Mouse (Mus musculus): ENCODE results near the gene Tubal3. TPM values are rescaled to one million over a fixed set of nuclear protein-coding genes. Genes with fewer than 3 reads are reported as not detected.

The Tubal3 gene
- total RNA-seq, 1 experiment from 2014 or later: not detected

- no peak for DNase-seq
Observed at GRCm38 (mm10) chr13:3925632-3926031, 7.6 kb downstream of the Tubal3 start.

- DNase-seq: no peak
Observed at GRCm38 (mm10) chr13:3926046-3926445, 8.0 kb downstream of the Tubal3 start.

GRCm38 (mm10) chr13:3944699-3945098 lies 26.6 kb downstream of the Tubal3 start:
- no peak for DNase-seq

GRCm38 (mm10) chr13:3945249-3945648 lies 27.2 kb downstream of the Tubal3 start, which contains the start of gene Ucn3:
Ucn3 (minus strand) TSS chr13:3945349.
- DNase-seq: no peak

GRCm38 (mm10) chr13:3947267-3947666 lies 29.2 kb downstream of the Tubal3 start:
- DNase-seq: no peak

- DNase-seq: no peak
Observed at GRCm38 (mm10) chr13:3949477-3949876, 31.4 kb downstream of the Tubal3 start.

GRCm38 (mm10) chr13:3951198-3951914 lies 33.3 kb downstream of the Tubal3 start:
- no peak for DNase-seq

GRCm38 (mm10) chr13:3968849-3969248 lies 50.8 kb downstream of the Tubal3 start:
- DNase-seq: no peak

Small RNA genes within 50 kb of the gene (microRNA-seq; reads per million reads assigned to microRNA genes)
- 0 reads per million in 2 experiments for gene Gm22460

Other genes starting within 250 kb of the Tubal3 start
- gene Calml3, start 114.0 kb upstream of the Tubal3 start, total RNA-seq (2021): not detected in 2 replicates
- not detected in 2 replicates for gene Calm4, start 80.5 kb upstream of the Tubal3 start, total RNA-seq (2021)
- not detected in 2 replicates for gene Calm5, start 64.1 kb upstream of the Tubal3 start, total RNA-seq (2021)
- gene Net1, start 54 bp upstream of the Tubal3 start, total RNA-seq (2021): 94.7 and 107 TPM in 2 replicates
- not detected in 2 replicates for gene Ucn3, start 27.1 kb downstream of the Tubal3 start, total RNA-seq (2021)
- gene Akr1c14, start 130.7 kb downstream of the Tubal3 start, total RNA-seq (2021): 0.73 and 1.8 TPM in 2 replicates
- gene Akr1c18, start 232.4 kb downstream of the Tubal3 start, total RNA-seq (2021): 7,030 and 8,142 TPM in 2 replicates

Data from adrenal gland, postnatal 25 days (tissue).